In genomic region chr14:25769626-25770306, GRCm38 (mm10) we compare ENCODE assay signal across 8 mouse cellular contexts. TPM values are rescaled to one million over a fixed set of nuclear protein-coding genes. Genes with fewer than 3 reads are reported as not detected.
DNase-seq lines count a peak whose midpoint lies in the region; ATAC-seq and TF ChIP-seq lines count a peak whose summit lies in the region.

No protein-coding gene starts in this region.

- intact Hi-C loops in left cerebral cortex, postnatal 14 days (cut with DNase I), result no loop called here

- H3K4me2 ChIP-seq in heart, embryonic 15.5 days, result peak overlapping the region; percentile 91
- no peak overlapping the region; the same call in 1 of the 2 replicates for H3K4me2 ChIP-seq in hindbrain, embryonic 11.5 days (replicated peaks; ENCODE audit: low read depth, low read length)
- peak overlapping the region; percentile 98 for H3K4me2 ChIP-seq in midbrain, postnatal 0 days (ENCODE audit: low read depth, low read length, poor library complexity, severe bottlenecking)

- no peaks in the 10 kb centered on the region for H3K27me3 ChIP-seq in heart, embryonic 15.5 days
- H3K27me3 ChIP-seq in hindbrain, embryonic 11.5 days (ENCODE audit: control insufficient read depth, insufficient read depth, low read length), result no peaks in the 10 kb centered on the region
- H3K27me3 ChIP-seq in midbrain, postnatal 0 days (ENCODE audit: insufficient read depth, low read length), result peaks cover 14% of the 10 kb centered on the region

- WGBS in heart, embryonic 15.5 days, result 39% methylated on average over 8 of the region's 8 CpGs
- 18% methylated on average over 6 of the region's 8 CpGs for WGBS in hindbrain, embryonic 11.5 days
- 57% methylated on average over 3 of the region's 8 CpGs for WGBS in midbrain, postnatal 0 days

- TF ChIP-seq CTCF in midbrain, postnatal 0 days (IDR thresholded peaks at IDR 0.05), result no peak

- peak overlapping the region; percentile 35; the same call in 1 of the 2 replicates for H3K27ac ChIP-seq in heart, embryonic 15.5 days
- no peak overlapping the region for H3K27ac ChIP-seq in hindbrain, embryonic 11.5 days (ENCODE audit: low read depth, low read length)
- no peak overlapping the region for H3K27ac ChIP-seq in midbrain, postnatal 0 days (ENCODE audit: low read depth, low read length)

- no peak overlapping the region for H3K4me3 ChIP-seq in heart, embryonic 15.5 days
- no peak overlapping the region for H3K4me3 ChIP-seq in hindbrain, embryonic 11.5 days (ENCODE audit: low read depth, low read length)
- H3K4me3 ChIP-seq in midbrain, postnatal 0 days (ENCODE audit: low read depth, low read length), result no peak overlapping the region

- no peak overlapping the region for H3K9ac ChIP-seq in heart, embryonic 15.5 days
- H3K9ac ChIP-seq in hindbrain, embryonic 11.5 days (ENCODE audit: low read depth, low read length), result no peak overlapping the region
- no peak overlapping the region for H3K9ac ChIP-seq in midbrain, postnatal 0 days (replicated peaks; ENCODE audit: low read length, poor library complexity, severe bottlenecking)

- no peak for DNase-seq in heart, adult 8-10 months (ENCODE audit: low spot score)
- peak; percentile 82 for DNase-seq in embryo, embryonic 10.5 days (ENCODE audit: low spot score)
- DNase-seq in hindbrain, embryonic 11.5 days (ENCODE audit: low spot score), result peak; percentile 65
- DNase-seq in midbrain, postnatal 0 days (ENCODE audit: low spot score), result no peak
- DNase-seq in left cerebral cortex, postnatal 14 days (ENCODE audit: low spot score in 2 of 2), result no peak
- DNase-seq in MN1 (ENCODE audit: low spot score), result no peak
- no peak for DNase-seq in thymus, adult 18-20 months

- H3K9me3 ChIP-seq in heart, embryonic 15.5 days (replicated peaks), result no peaks in the 10 kb centered on the region
- no peaks in the 10 kb centered on the region for H3K9me3 ChIP-seq in hindbrain, embryonic 11.5 days (ENCODE audit: control insufficient read depth, low read length)
- H3K9me3 ChIP-seq in midbrain, postnatal 0 days (ENCODE audit: low read length), result no peaks in the 10 kb centered on the region

- peaks cover 56% of the 10 kb centered on the region for H3K4me1 ChIP-seq in heart, embryonic 15.5 days (replicated peaks)
- H3K4me1 ChIP-seq in hindbrain, embryonic 11.5 days (replicated peaks; ENCODE audit: control insufficient read depth, insufficient read depth, low read length), result peaks cover 19% of the 10 kb centered on the region
- no peaks in the 10 kb centered on the region for H3K4me1 ChIP-seq in midbrain, postnatal 0 days (ENCODE audit: insufficient read depth, low read length)

- ATAC-seq in heart, embryonic 15.5 days (replicated peaks; ENCODE audit: insufficient number of reproducible peaks, insufficient read depth, low FRiP score, low read depth), result no peak
- ATAC-seq in hindbrain, embryonic 11.5 days (ENCODE audit: low FRiP score), result no peak
- ATAC-seq in midbrain, postnatal 0 days (ENCODE audit: low FRiP score), result no peak

- H3K36me3 ChIP-seq in heart, embryonic 15.5 days, result no peaks in the 10 kb centered on the region
- no peaks in the 10 kb centered on the region for H3K36me3 ChIP-seq in hindbrain, embryonic 11.5 days (ENCODE audit: control insufficient read depth, insufficient read depth, low read length)
- H3K36me3 ChIP-seq in midbrain, postnatal 0 days (ENCODE audit: insufficient read depth, low read length), result no peaks in the 10 kb centered on the region

RNA-seq across cellular contexts. Expression of gene Zcchc24, which starts 0.9 kb away (rescaled TPM):
- 22.4 and 26.8 TPM in 2 replicates for polyA plus RNA-seq in heart, embryonic 15.5 days (2015; fragmentation: Nextera tagmentation; extraction: Ambion mirVana)
- 10 to 100 TPM; 28.3 to 37.1 (median 32.0) TPM for total RNA-seq in heart, adult 8-10 months (2022)
- polyA plus RNA-seq in hindbrain, embryonic 11.5 days (2014; fragmentation: Nextera tagmentation; extraction: Ambion mirVana), result 13.4 and 14.3 TPM in 2 replicates
- 28.3 and 34.3 TPM in 2 replicates for total RNA-seq in midbrain, postnatal 0 days (2014; rRNA removed)
- 13.9 and 15.3 TPM in 2 replicates for polyA plus RNA-seq in midbrain, postnatal 0 days (2015; fragmentation: Nextera tagmentation; extraction: Ambion mirVana)
- total RNA-seq in left cerebral cortex, postnatal 14 days (2021), result 10 to 100 TPM; 41.9 to 43.9 TPM

Comparison
In these comparisons a context has a peak if more than half of its experiments do, and no peak if none do; other contexts are left out.
1. DNase-seq: peak in embryo, embryonic 10.5 days (single experiment) and hindbrain, embryonic 11.5 days (single experiment); none in heart, adult 8-10 months (single experiment), midbrain, postnatal 0 days (single experiment), left cerebral cortex, postnatal 14 days (0 of 2), MN1 (single experiment) and thymus, adult 18-20 months (0 of 2).